Mouse (Mus musculus) stomach, embryonic 15.5 days (tissue): ENCODE measurements at regions not wholly inside any gene's neighbourhood (a gene's known extent, or its start where the extent isn't known, plus 50 kb on each side); places are given as distances from the start of the nearest gene placed in this dataset.

Source experiments
- ATAC-seq: fragments of 200-750 bp; cut with Nextera tagmentation; 2 replicates; pipeline ENCODE4 v1.8.0; 2017; ENCODE audit warnings: low read depth, moderate number of reproducible peaks, moderate TSS enrichment; ENCODE audit not compliant: insufficient read depth, low FRiP score
- H3K27ac ChIP-seq: fragments of 300-500 bp; sonication (generic); 2 replicates; pipeline ENCODE4 v1.5.1; 2015; ENCODE audit warnings: mild to moderate bottlenecking, inconsistent platforms
- H3K27me3 ChIP-seq: fragments of 300-500 bp; sonication (generic); replicated peaks from 2 replicates; pipeline ENCODE4 v1.6.1; 2015; ENCODE audit warnings: inconsistent platforms
- H3K36me3 ChIP-seq: fragments of 300-500 bp; sonication (generic); 2 replicates; pipeline ENCODE4 v1.6.1; 2015; ENCODE audit warnings: inconsistent platforms
- H3K4me1 ChIP-seq: fragments of 300-500 bp; sonication (generic); 2 replicates; pipeline ENCODE4 v1.6.1; 2015; ENCODE audit warnings: inconsistent platforms
- H3K4me2 ChIP-seq: fragments of 300-500 bp; sonication (generic); 2 replicates; pipeline ENCODE4 v1.6.1; 2015; ENCODE audit warnings: mild to moderate bottlenecking, inconsistent platforms
- H3K4me3 ChIP-seq: fragments of 300-500 bp; sonication (generic); replicated peaks from 2 replicates; pipeline ENCODE4 v1.5.1; 2015; ENCODE audit warnings: inconsistent platforms
- H3K9ac ChIP-seq: fragments of 300-500 bp; sonication (generic); 2 replicates; pipeline ENCODE4 v1.6.1; 2015; ENCODE audit warnings: inconsistent platforms
- H3K9me3 ChIP-seq: fragments of 300-500 bp; sonication (generic); 2 replicates; pipeline ENCODE4 v1.6.1; 2016; ENCODE audit warnings: inconsistent platforms
- WGBS: fragments of 180-500 bp; shearing (Covaris S2); methylation state at CpG from one replicate; pipeline ENCODE4 v1.1.7; 2015; 5-methylcytosine and 5-hydroxymethylcytosine counted together

DNA sequence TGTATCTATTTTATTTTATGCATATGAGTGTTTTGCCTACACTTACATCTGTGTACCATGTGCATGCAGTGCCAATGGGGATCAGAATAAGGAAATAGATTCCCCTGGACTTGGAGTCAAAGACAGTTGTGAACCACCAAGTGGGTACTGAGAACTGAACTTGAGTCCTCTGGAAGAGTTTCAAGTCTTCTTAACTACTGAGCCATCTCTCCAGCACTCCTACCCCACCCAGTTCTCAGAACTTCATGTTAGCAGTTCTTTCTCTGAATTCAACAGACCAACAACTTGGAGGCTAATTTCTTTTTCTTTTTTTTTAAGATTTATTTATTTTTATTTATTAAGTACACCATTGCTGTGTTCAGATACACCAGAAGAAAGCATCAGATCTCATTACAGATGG, 112.3 kb upstream of the Spred1 start:
- no peaks in the 10 kb centered on the region for H3K4me1 ChIP-seq
- H3K27ac ChIP-seq = no peak overlapping the region
- no peak overlapping the region for H3K9ac ChIP-seq
- no peak overlapping the region for H3K4me2 ChIP-seq
- H3K4me3 ChIP-seq = no peak overlapping the region
- H3K27me3 ChIP-seq = no peaks in the 10 kb centered on the region
- H3K36me3 ChIP-seq = no peaks in the 10 kb centered on the region
- H3K9me3 ChIP-seq = no peaks in the 10 kb centered on the region
- no peak for ATAC-seq

DNA sequence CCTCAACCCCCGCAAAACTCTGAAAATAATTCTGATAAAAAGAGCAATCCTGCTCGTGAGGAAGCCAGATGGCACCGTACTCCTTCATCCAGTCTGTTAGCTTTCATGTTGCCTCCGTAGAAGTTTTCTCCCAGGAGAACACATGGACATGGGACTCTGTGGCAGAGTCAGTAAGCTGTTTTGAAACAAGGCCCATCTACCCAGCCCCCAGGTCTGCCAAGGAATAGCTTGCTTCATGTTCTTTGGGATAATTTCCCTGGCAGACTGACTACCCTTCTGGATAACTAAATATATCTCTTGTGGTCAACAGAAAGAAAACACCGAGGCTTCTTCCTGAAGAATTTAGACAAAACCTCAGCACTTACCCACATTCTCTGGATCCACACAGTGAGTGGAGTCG, 111.2 kb upstream of the Spred1 start:
- Histone ChIP-seq H3K27me3 (no peaks in the 10 kb centered on the region), H3K27ac (no peak overlapping the region), H3K9ac (no peak overlapping the region), H3K36me3 (no peaks in the 10 kb centered on the region), H3K4me1 (no peaks in the 10 kb centered on the region), H3K4me3 (no peak overlapping the region), H3K9me3 (no peaks in the 10 kb centered on the region), H3K4me2 (no peak overlapping the region)
- WGBS = 79% methylated on average over 6 of the region's 6 CpGs
- no peak for ATAC-seq

DNA sequence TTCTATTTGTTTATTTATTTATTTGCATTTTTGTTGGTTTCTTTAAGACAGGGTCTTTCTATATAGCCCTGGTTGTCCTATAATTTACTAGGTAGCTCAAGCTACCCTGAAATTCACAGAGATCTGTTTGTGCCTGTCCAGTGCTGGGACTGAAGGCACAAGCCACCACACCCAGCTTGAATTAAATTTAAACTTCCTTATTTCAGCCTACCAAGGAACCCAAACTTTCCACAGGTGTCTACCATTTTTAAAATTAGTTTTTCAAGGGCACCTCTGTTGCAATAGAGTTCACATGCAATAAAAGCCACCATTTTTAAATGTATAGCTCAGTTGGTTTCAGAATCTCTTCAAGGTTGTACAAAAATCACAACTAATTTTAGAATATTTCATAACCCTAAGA, 110.2 kb upstream of the Spred1 start:
- H3K4me3 ChIP-seq = no peak overlapping the region
- H3K36me3 ChIP-seq = no peaks in the 10 kb centered on the region
- H3K9ac ChIP-seq = no peak overlapping the region
- H3K4me2 ChIP-seq = no peak overlapping the region
- H3K9me3 ChIP-seq = no peaks in the 10 kb centered on the region
- no peak overlapping the region for H3K27ac ChIP-seq
- no peaks in the 10 kb centered on the region for H3K4me1 ChIP-seq
- ATAC-seq = no peak
- no peaks in the 10 kb centered on the region for H3K27me3 ChIP-seq

DNA sequence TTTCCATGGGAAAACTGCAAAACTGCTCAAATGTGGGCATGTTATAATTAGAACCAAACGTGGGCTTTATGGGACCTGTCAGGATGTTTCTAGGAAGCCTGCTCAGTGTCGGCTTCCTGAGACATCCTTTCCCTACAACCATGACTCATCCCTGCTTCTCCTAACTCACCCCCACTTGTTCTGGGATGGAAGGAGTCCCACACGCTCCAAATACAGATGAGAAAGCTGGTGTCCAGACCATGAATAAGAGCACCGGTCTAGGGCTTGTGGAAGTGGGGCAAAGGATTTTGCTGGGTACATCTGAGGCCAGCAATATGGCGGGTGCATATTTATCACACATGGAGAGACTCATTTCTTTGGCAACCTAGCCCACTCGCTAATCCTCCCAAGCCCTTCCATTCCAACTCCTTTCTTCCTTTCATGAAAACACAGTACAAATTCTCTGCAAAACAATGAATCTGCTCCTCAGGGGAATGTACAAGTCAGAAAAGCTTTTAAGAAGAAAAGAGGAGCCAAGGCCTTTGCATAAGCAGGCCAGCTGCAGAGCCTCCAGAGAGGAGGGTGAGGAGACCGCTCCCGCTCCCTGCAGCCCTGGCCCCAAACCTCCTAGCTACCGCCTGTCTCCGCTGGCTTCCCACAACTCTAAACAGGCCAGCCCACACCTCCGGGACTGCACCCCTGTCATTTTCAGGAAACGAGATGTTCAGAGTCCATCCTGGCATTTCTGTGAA, 103.1 kb upstream of the Spred1 start:
- Histone ChIP-seq H3K4me3 (no peak overlapping the region), H3K9me3 (no peaks in the 10 kb centered on the region), H3K36me3 (no peaks in the 10 kb centered on the region), H3K27ac (peak overlapping the region; percentile 68), H3K9ac (no peak overlapping the region), H3K4me1 (peaks cover 13% of the 10 kb centered on the region; the same call in 1 of the 2 replicates), H3K4me2 (no peak overlapping the region), H3K27me3 (no peaks in the 10 kb centered on the region)
- peak; percentile 39; the same call in 1 of the 2 replicates for ATAC-seq
- WGBS = 46% methylated on average over 12 of the region's 12 CpGs

DNA sequence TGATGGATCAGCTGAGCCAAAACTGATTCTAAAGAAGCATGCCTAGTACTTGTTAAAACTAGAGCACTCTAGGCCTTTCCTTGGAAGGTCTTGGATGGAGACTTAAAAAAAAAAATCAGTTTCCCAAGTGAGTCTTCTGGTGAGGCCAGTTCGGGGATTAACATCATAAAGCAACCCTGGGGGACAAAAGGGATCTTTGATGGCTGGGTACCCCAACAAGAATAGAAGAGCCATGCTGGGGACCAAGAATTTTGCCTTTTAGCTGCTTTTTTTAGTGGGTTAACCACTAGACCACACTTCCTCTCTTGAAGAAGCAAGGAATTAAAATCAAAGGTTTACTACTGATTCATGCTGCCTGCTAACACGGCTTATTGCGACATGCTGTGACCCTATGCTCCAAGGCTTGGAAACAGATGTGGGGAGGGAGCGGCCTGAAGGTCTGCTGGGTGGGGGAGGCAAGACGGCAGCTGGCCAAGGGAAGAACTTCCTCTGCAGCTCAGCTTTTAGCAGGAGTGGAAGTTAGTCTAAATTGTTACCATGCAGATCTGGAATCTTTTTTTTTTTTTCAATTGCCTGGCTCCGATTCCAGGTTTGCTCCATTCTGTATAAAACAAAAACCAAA, 102.1 kb upstream of the Spred1 start:
- peak overlapping the region; percentile 68 for H3K27ac ChIP-seq
- H3K9me3 ChIP-seq = no peaks in the 10 kb centered on the region
- H3K4me2 ChIP-seq = no peak overlapping the region
- H3K9ac ChIP-seq = no peak overlapping the region
- H3K27me3 ChIP-seq = no peaks in the 10 kb centered on the region
- H3K36me3 ChIP-seq = no peaks in the 10 kb centered on the region
- WGBS = 24% methylated on average over 6 of the region's 6 CpGs
- H3K4me3 ChIP-seq = no peak overlapping the region
- ATAC-seq = peak; percentile 63; the same call in 1 of the 2 replicates
- H3K4me1 ChIP-seq = peaks cover 13% of the 10 kb centered on the region; the same call in 1 of the 2 replicates

DNA sequence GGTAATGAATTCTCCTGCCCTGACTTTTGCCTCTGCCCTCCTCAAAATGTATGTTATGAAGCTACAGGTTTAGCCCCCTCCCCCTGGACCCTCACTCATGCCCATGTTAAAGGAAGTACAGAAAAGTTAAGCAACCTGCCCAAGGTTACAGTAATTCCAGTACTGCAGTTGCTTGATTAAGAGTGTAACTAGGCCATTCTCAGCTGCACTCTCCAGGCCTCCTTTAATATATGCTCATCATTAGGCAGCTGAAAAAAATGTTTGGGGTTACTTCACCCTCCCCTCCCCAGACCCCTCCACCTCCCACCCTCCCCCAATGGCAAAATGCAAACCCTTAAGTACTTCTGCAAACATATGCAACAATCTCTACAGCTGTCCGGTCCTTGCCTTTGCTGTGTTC, 101.6 kb upstream of the Spred1 start:
- Histone ChIP-seq H3K27ac (no peak overlapping the region), H3K9me3 (no peaks in the 10 kb centered on the region), H3K9ac (no peak overlapping the region), H3K4me2 (no peak overlapping the region), H3K27me3 (no peaks in the 10 kb centered on the region), H3K36me3 (no peaks in the 10 kb centered on the region), H3K4me3 (no peak overlapping the region), H3K4me1 (peaks cover 13% of the 10 kb centered on the region; the same call in 1 of the 2 replicates)
- WGBS = 56% methylated on average over 1 of the region's 1 CpGs
- ATAC-seq = no peak

DNA sequence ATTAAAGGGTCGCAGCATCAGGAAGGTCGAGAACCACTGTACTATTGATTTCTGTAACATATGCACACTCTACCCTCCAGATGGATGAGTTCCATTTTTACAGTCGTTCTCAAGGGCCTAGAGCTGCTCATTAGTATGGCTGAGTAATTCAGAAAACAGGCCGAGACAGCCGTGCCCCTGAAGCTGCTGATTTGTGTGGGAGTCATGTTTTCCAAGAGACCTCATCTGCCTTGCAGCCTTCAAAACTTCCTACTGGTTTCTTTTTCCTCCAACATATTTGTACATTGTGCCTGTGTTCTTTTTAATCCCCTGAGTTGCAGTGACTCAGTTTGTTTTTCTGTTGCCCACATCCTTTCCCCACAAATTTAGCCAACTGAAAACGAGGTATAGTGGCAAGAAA, 99.4 kb upstream of the Spred1 start:
- H3K27ac ChIP-seq = no peak overlapping the region
- no peak for ATAC-seq
- no peak overlapping the region for H3K4me3 ChIP-seq
- no peak overlapping the region for H3K9ac ChIP-seq
- H3K27me3 ChIP-seq = no peaks in the 10 kb centered on the region
- WGBS = 60% methylated on average over 6 of the region's 6 CpGs
- peaks cover 13% of the 10 kb centered on the region; the same call in 1 of the 2 replicates for H3K4me1 ChIP-seq
- H3K4me2 ChIP-seq = no peak overlapping the region
- no peaks in the 10 kb centered on the region for H3K36me3 ChIP-seq
- H3K9me3 ChIP-seq = no peaks in the 10 kb centered on the region

DNA sequence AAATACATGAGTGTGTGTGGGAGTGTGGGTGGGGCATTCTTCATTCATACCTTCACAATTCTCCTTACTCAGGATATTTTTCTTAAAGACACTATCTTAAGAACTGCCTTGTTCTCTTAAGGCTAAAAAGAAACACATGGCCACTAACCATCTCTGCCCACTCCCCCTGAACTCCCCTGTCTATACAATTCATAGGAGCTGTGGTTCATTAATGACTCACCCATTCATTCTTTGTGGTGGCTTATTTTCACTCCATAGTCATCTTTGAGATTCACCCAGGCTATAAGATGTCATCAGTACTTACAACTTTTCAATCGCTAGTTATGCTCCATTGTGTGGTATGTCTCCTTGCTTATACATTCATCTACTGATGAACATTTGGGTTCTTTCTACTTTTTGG, 97.7 kb upstream of the Spred1 start:
- ATAC-seq = no peak
- Histone ChIP-seq H3K9ac (no peak overlapping the region), H3K36me3 (no peaks in the 10 kb centered on the region), H3K4me2 (no peak overlapping the region), H3K27me3 (no peaks in the 10 kb centered on the region), H3K4me1 (peaks cover 7% of the 10 kb centered on the region; the same call in 1 of the 2 replicates), H3K4me3 (no peak overlapping the region), H3K27ac (no peak overlapping the region), H3K9me3 (no peaks in the 10 kb centered on the region)
- WGBS = 94% methylated on average over 1 of the region's 1 CpGs

DNA sequence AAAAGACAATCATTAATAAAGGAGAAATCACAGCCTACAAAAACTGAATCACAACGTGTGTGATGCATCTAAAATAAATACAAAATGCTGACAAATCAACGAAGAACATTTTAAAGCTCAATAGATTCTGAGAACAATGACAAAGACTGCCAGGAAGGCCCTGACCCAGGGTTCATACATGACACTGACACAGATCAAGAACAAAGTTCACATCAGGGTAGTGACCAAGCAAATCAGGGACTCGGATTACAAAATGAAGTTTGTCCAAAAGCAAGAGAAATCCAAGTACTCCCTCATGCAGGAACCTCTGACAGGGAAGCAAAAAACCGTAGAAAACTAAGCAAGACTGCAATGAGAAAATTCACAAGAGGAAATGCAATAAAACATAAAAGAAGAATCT, 94.1 kb upstream of the Spred1 start:
- WGBS = 52% methylated on average over 4 of the region's 4 CpGs
- Histone ChIP-seq H3K9me3 (no peaks in the 10 kb centered on the region), H3K27me3 (no peaks in the 10 kb centered on the region), H3K9ac (no peak overlapping the region), H3K36me3 (no peaks in the 10 kb centered on the region), H3K4me3 (no peak overlapping the region), H3K27ac (no peak overlapping the region), H3K4me2 (no peak overlapping the region), H3K4me1 (no peaks in the 10 kb centered on the region)
- no peak for ATAC-seq

DNA sequence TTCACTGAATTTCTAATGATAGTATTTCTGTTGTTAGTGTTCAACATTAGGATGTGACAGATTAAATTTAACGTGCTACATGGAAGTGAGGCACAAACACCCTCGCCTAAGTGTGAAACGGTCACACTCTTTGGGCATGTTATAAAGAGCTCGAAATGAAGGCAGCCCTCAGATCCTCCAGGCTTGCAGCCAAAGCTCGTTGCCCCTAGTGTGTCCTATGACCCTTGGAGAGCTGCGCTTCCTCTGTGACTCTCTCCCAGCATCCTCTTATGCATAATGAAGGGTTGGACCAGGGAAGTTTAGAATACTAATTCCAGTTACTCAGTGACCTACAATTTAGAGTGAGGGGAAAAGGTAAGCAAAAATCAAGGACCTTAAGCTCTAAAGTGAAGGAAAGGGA, 92.4 kb upstream of the Spred1 start:
- no peaks in the 10 kb centered on the region for H3K36me3 ChIP-seq
- no peaks in the 10 kb centered on the region for H3K4me1 ChIP-seq
- H3K27ac ChIP-seq = no peak overlapping the region
- ATAC-seq = no peak
- no peak overlapping the region for H3K4me3 ChIP-seq
- no peak overlapping the region for H3K4me2 ChIP-seq
- H3K9ac ChIP-seq = no peak overlapping the region
- no peaks in the 10 kb centered on the region for H3K27me3 ChIP-seq
- no peaks in the 10 kb centered on the region for H3K9me3 ChIP-seq
- 66% methylated on average over 6 of the region's 6 CpGs for WGBS

DNA sequence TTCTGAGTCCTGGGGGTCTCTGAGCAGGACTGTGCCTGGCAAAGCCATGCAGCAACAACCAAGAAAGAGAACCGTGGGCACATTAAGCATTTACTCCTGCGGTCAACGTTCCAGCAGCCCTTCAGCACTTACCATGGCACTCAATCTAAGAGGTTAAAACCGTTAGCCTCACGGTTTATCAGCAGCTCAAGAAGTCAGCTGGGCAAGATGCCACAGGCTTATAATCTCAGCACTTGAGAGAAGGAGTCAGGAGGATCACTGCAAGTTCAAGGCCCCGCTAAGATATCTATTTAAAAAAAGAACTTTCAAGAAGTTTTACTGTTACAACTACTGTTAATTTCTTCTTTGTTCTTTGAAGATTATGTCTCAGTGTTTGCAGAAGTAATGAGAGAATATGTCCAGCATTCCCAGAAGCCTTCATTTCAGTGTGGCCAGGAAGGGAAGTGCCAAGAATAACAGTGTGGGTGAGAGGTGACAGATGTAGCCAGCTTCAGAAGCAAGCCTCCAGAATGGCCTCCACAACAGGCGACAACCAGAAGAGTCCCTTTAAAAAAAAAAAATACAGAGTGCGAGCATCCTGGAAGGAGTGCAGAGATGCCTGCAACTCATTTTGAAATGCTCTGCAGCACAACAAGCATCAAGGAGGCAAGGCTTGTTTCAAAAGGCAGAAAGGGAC, 84.8 kb upstream of the Spred1 start:
- H3K27me3 ChIP-seq = no peaks in the 10 kb centered on the region
- no peak overlapping the region for H3K27ac ChIP-seq
- H3K36me3 ChIP-seq = no peaks in the 10 kb centered on the region
- no peak overlapping the region for H3K4me2 ChIP-seq
- WGBS = 60% methylated on average over 8 of the region's 8 CpGs
- no peaks in the 10 kb centered on the region for H3K9me3 ChIP-seq
- no peak overlapping the region for H3K9ac ChIP-seq
- no peaks in the 10 kb centered on the region for H3K4me1 ChIP-seq
- no peak overlapping the region for H3K4me3 ChIP-seq
- ATAC-seq = no peak

DNA sequence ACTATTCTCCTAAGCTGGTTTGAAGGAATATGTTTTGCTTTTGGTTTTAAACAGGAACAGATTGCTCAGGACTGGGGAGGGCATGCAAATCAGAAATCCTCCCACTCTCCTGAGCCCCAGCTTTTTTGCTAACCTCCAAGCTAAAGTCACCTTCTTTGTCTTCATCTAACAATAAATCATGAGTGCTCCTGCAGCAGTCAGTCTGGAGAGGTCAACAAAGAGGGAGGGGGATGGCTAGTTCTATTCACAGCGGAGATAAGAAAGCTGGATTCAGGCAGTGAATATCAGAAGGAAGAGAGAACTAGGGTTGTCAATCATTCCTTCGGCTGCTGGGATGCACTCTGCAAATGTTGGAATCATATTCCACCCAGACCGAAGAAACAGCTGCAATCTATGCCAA, 81.0 kb upstream of the Spred1 start:
- Histone ChIP-seq H3K4me1 (no peaks in the 10 kb centered on the region), H3K27ac (no peak overlapping the region), H3K9ac (no peak overlapping the region), H3K9me3 (no peaks in the 10 kb centered on the region), H3K4me2 (no peak overlapping the region), H3K4me3 (no peak overlapping the region), H3K27me3 (no peaks in the 10 kb centered on the region), H3K36me3 (no peaks in the 10 kb centered on the region)
- ATAC-seq = no peak
- WGBS = 38% methylated on average over 3 of the region's 3 CpGs
